Mouse (Mus musculus) testis, postnatal 14 days (tissue): ENCODE measurements around the gene Gse1.

Source experiments
- DNase-seq: peaks from one replicate; pipeline ENCODE4 v3.0.0; 2021; ENCODE audit warnings: low spot score

The Gse1 gene

GRCm38 (mm10) chr8:120517666-120518410 lies 289.6 kb downstream of the Gse1 start:
- no peak for DNase-seq

- peak; percentile 68 for DNase-seq
These were observed 290.7 kb downstream of the Gse1 start for GRCm38 (mm10) chr8:120518736-120519534.

- no peak for DNase-seq
These were observed 292.0 kb downstream of the Gse1 start for GRCm38 (mm10) chr8:120520287-120520686.

GRCm38 (mm10) chr8:120520707-120521590 lies 292.7 kb downstream of the Gse1 start:
- no peak for DNase-seq

GRCm38 (mm10) chr8:120521591-120521965 lies 293.3 kb downstream of the Gse1 start:
- no peak for DNase-seq

GRCm38 (mm10) chr8:120523641-120524040 lies 295.4 kb downstream of the Gse1 start:
- DNase-seq = no peak

GRCm38 (mm10) chr8:120525135-120525534 lies 296.9 kb downstream of the Gse1 start:
- DNase-seq = no peak

- no peak for DNase-seq
These were observed 297.6 kb downstream of the Gse1 start for GRCm38 (mm10) chr8:120525832-120526231.

GRCm38 (mm10) chr8:120526577-120526976 lies 298.3 kb downstream of the Gse1 start:
- DNase-seq = no peak

- peak; percentile 64 for DNase-seq
These were observed 300.1 kb downstream of the Gse1 start for GRCm38 (mm10) chr8:120528332-120528731.

- DNase-seq = no peak
These were observed 301.0 kb downstream of the Gse1 start for GRCm38 (mm10) chr8:120529226-120529625.

GRCm38 (mm10) chr8:120530954-120531656 lies 302.8 kb downstream of the Gse1 start:
- DNase-seq = no peak

GRCm38 (mm10) chr8:120531775-120532516 lies 303.7 kb downstream of the Gse1 start:
- DNase-seq = no peak

GRCm38 (mm10) chr8:120532517-120533215 lies 304.4 kb downstream of the Gse1 start:
- DNase-seq = no peak

GRCm38 (mm10) chr8:120533380-120533779 lies 305.1 kb downstream of the Gse1 start:
- no peak for DNase-seq

- DNase-seq = no peak
These were observed 305.8 kb downstream of the Gse1 start for GRCm38 (mm10) chr8:120534080-120534479.

GRCm38 (mm10) chr8:120534504-120535368 lies 306.5 kb downstream of the Gse1 start:
- DNase-seq = peak; percentile 64

- peak; percentile 50 for DNase-seq
These were observed 307.4 kb downstream of the Gse1 start for GRCm38 (mm10) chr8:120535452-120536305.
